Mouse (Mus musculus): ENCODE data around the gene Orai2. TPM values are rescaled to one million over a fixed set of nuclear protein-coding genes. Genes with fewer than 3 reads are reported as not detected.

Gene Orai2
- total and polyA plus RNA-seq, 3 experiments = 0.76 to 5.5 (median 1.6) TPM

GRCm38 (mm10) chr5:136199526-136199925 lies 29.0 kb upstream of the Orai2 start:
- WGBS = 34% methylated on average over 11 of the region's 11 CpGs

DNA sequence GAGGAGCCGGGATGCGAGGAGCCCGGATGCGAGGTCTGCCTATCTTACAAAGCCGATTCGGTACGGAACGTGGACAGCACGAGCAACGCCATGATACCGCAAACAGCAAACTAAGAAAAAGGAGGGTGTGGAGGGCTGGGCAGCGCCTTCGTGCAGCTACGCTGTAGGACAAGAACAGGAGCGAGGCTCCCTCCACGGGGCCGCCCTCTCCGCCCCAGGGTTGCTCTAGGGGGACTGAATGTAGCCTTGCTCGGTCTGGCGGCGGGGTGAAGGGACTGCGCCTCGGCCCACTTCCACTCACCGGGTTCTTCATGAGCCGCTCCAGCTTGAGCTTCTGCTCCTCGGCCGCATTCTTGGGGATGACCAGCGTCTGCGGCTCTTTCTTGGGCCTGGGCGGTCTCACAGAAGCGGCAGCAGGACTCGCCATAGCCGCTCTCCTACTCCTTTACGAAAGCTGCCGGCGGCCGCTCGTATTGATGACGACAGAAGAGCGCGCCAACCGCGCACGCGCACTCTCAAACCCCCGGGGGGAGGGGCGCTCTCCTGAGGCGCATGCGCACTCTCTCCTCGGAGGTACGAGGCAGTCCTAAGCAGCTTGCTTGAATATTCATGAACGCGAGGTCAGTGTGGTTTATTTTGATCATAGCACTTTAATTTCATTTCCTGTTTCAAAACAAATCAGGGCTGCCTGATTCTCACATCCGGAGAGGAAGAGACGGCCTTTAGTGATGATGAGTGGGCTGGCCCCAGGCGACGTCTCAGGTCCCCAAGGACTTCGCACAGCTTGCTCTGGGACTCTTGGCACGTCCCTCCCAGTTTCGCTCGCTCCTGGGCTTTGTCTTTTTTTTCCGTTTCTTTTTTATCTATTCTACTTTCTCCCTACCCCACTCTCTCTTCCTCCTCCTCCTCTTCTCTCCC lies 28.2 kb upstream of the Orai2 start, which contains the start of gene Prkrip1:
Prkrip1 (minus strand) TSS at position 490 of the 918 bp plus-strand sequence.
- Histone ChIP-seq H3K27ac (peak within 1 kb of the TSS; percentile 92), H3K4me3 (peak within 1 kb of the TSS; percentile 99), H3K9ac (ENCODE audit: low read depth, low read length) (peak within 1 kb of the TSS; percentile 85), H3K4me1 (ENCODE audit: control insufficient read depth, insufficient read depth, low read length) (peaks cover 4% of the 10 kb centered on the region), H3K36me3 (ENCODE audit: control insufficient read depth, insufficient read depth, low read length) (no peaks in the 10 kb centered on the region), H3K79me2 (replicated peaks; ENCODE audit: control insufficient read depth, insufficient read depth, low read length) (no peaks in the 10 kb centered on the region), H3K27me3 (ENCODE audit: control insufficient read depth, insufficient read depth, low read length) (no peaks in the 10 kb centered on the region)
- TF ChIP-seq POLR2A (IDR thresholded peaks at IDR 0.05; ENCODE audit: insufficient read depth, low read depth, low read length) = peak; percentile 83
- no peak for TF ChIP-seq CTCF (IDR thresholded peaks at IDR 0.05)
- WGBS = under 1% methylated on average over 62 of the region's 62 CpGs
- intact Hi-C loops (cut with DNase I) = loop anchor here (5.0 kb wide), 1 partner anchor 216 kb away; the partner anchor contains the start of gene Zp3
- peak; percentile 94 to 95 for DNase-seq

More at GRCm38 (mm10) chr5:136199526-136199925, 29.0 kb upstream of the Orai2 start:
- Histone ChIP-seq H3K27me3 (ENCODE audit: control insufficient read depth, insufficient read depth, low read length) (no peaks in the 10 kb centered on the region), H3K4me1 (ENCODE audit: control insufficient read depth, insufficient read depth, low read length) (peaks cover 4% of the 10 kb centered on the region), H3K27ac (peak overlapping the region; percentile 92), H3K36me3 (ENCODE audit: control insufficient read depth, insufficient read depth, low read length) (no peaks in the 10 kb centered on the region), H3K4me3 (peak overlapping the region; percentile 99), H3K9ac (ENCODE audit: low read depth, low read length) (no peak overlapping the region), H3K79me2 (replicated peaks; ENCODE audit: control insufficient read depth, insufficient read depth, low read length) (no peaks in the 10 kb centered on the region)
- intact Hi-C loops (cut with DNase I) = loop anchor here (5.0 kb wide), 1 partner anchor 217 kb away; the partner anchor contains the start of gene Zp3
- TF ChIP-seq POLR2A (IDR thresholded peaks at IDR 0.05; ENCODE audit: insufficient read depth, low read depth, low read length) (no peak), CTCF (IDR thresholded peaks at IDR 0.05) (no peak; the same call in 1 of the 2 replicates), EP300 (IDR thresholded peaks at IDR 0.05; ENCODE audit: insufficient read depth, low read depth, low read length) (no peak)
- no peak for DNase-seq

- H3K79me2 ChIP-seq (replicated peaks; ENCODE audit: control insufficient read depth, insufficient read depth, low read length) = no peaks in the 10 kb centered on the region
- intact Hi-C loops (cut with DNase I) = no loop called here
- H3K9ac ChIP-seq (ENCODE audit: low read depth, low read length) = no peak overlapping the region
- no peaks in the 10 kb centered on the region for H3K27me3 ChIP-seq (ENCODE audit: control insufficient read depth, insufficient read depth, low read length)
- 84% methylated on average over 7 of the region's 7 CpGs for WGBS
- H3K27ac ChIP-seq = no peak overlapping the region
- H3K36me3 ChIP-seq (ENCODE audit: control insufficient read depth, insufficient read depth, low read length) = no peaks in the 10 kb centered on the region
- H3K4me1 ChIP-seq (ENCODE audit: control insufficient read depth, insufficient read depth, low read length) = no peaks in the 10 kb centered on the region
- H3K4me3 ChIP-seq = no peak overlapping the region
- no peak for DNase-seq
- TF ChIP-seq CTCF (IDR thresholded peaks at IDR 0.05) = peak; percentile 18; the same call in 1 of the 2 replicates
- TF ChIP-seq EP300 (IDR thresholded peaks at IDR 0.05; ENCODE audit: insufficient read depth, low read depth, low read length) = no peak
- TF ChIP-seq POLR2A (IDR thresholded peaks at IDR 0.05; ENCODE audit: insufficient read depth, low read depth, low read length) = no peak
Observed at GRCm38 (mm10) chr5:136191870-136192269, 21.4 kb upstream of the Orai2 start.

GRCm38 (mm10) chr5:136186723-136187122 lies 16.2 kb upstream of the Orai2 start:
- TF ChIP-seq CTCF (IDR thresholded peaks at IDR 0.05) (peak; percentile 91), EP300 (IDR thresholded peaks at IDR 0.05; ENCODE audit: insufficient read depth, low read depth, low read length) (peak; percentile 89; the same call in 1 of the 2 replicates), POLR2A (IDR thresholded peaks at IDR 0.05; ENCODE audit: insufficient read depth, low read depth, low read length) (no peak)
- Histone ChIP-seq H3K27me3 (ENCODE audit: control insufficient read depth, insufficient read depth, low read length) (no peaks in the 10 kb centered on the region), H3K27ac (no peak overlapping the region), H3K36me3 (ENCODE audit: control insufficient read depth, insufficient read depth, low read length) (no peaks in the 10 kb centered on the region), H3K79me2 (replicated peaks; ENCODE audit: control insufficient read depth, insufficient read depth, low read length) (no peaks in the 10 kb centered on the region), H3K4me1 (ENCODE audit: control insufficient read depth, insufficient read depth, low read length) (no peaks in the 10 kb centered on the region), H3K4me3 (no peak overlapping the region), H3K9ac (ENCODE audit: low read depth, low read length) (no peak overlapping the region)
- DNase-seq = peak; percentile 59
- intact Hi-C loops (cut with DNase I) = loop anchor here (1.0 to 5.0 kb wide), 2 partner anchors 48 to 139 kb away; no protein-coding TSS in a partner anchor
- 34% methylated on average over 4 of the region's 4 CpGs for WGBS

DNA sequence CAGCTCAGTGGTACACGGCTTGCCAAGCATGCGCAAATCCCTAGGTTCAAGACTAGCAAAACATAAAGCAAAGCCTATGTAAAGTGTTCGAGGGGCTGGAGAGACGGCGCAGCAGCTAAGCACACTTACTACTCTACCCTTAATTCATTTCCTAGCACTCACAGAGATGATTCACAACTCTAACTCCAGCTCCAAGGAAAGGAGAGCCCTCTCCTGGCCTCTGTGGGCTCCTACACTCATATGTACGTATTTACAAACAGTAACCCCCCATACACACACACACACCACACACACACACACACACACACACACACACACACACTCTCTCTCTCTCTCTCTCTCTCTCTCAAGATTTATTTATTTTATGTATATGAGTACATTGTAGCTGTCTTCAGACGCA lies 13.3 kb upstream of the Orai2 start:
- Histone ChIP-seq H3K79me2 (replicated peaks; ENCODE audit: control insufficient read depth, insufficient read depth, low read length) (no peaks in the 10 kb centered on the region), H3K4me1 (ENCODE audit: control insufficient read depth, insufficient read depth, low read length) (no peaks in the 10 kb centered on the region), H3K9ac (ENCODE audit: low read depth, low read length) (no peak overlapping the region), H3K4me3 (no peak overlapping the region), H3K27ac (no peak overlapping the region), H3K36me3 (ENCODE audit: control insufficient read depth, insufficient read depth, low read length) (no peaks in the 10 kb centered on the region), H3K27me3 (ENCODE audit: control insufficient read depth, insufficient read depth, low read length) (no peaks in the 10 kb centered on the region)
- 88% methylated on average over 7 of the region's 7 CpGs for WGBS
- no peak for DNase-seq
- intact Hi-C loops (cut with DNase I) = no loop called here
- no peak for TF ChIP-seq POLR2A (IDR thresholded peaks at IDR 0.05; ENCODE audit: insufficient read depth, low read depth, low read length)
- TF ChIP-seq CTCF (IDR thresholded peaks at IDR 0.05) = no peak
- TF ChIP-seq EP300 (IDR thresholded peaks at IDR 0.05; ENCODE audit: insufficient read depth, low read depth, low read length) = no peak

- no peaks in the 10 kb centered on the region for H3K27me3 ChIP-seq (ENCODE audit: control insufficient read depth, insufficient read depth, low read length)
- no peak overlapping the region for H3K9ac ChIP-seq (ENCODE audit: low read depth, low read length)
- H3K4me3 ChIP-seq = no peak overlapping the region
- DNase-seq = no peak
- 86% methylated on average over 4 of the region's 4 CpGs for WGBS
- no peaks in the 10 kb centered on the region for H3K79me2 ChIP-seq (replicated peaks; ENCODE audit: control insufficient read depth, insufficient read depth, low read length)
- intact Hi-C loops (cut with DNase I) = no loop called here
- no peaks in the 10 kb centered on the region; the same call in 1 of the 2 replicates for H3K4me1 ChIP-seq (ENCODE audit: control insufficient read depth, insufficient read depth, low read length)
- no peak overlapping the region for H3K27ac ChIP-seq
- no peaks in the 10 kb centered on the region for H3K36me3 ChIP-seq (ENCODE audit: control insufficient read depth, insufficient read depth, low read length)
- TF ChIP-seq POLR2A (IDR thresholded peaks at IDR 0.05; ENCODE audit: insufficient read depth, low read depth, low read length) (no peak), EP300 (IDR thresholded peaks at IDR 0.05; ENCODE audit: insufficient read depth, low read depth, low read length) (no peak), CTCF (IDR thresholded peaks at IDR 0.05) (no peak)
Observed at GRCm38 (mm10) chr5:136182830-136183229, 12.3 kb upstream of the Orai2 start.

Measured in heart, adult 2 months (tissue).